Mouse (Mus musculus) megakaryocyte-erythroid progenitor cell, adult 5-6 weeks (primary cell): ENCODE measurements around the gene Olr1. TPM values are rescaled to one million over a fixed set of nuclear protein-coding genes. Genes with fewer than 3 reads are reported as not detected.

ENCODE experiments used
- total RNA-seq, 2 experiments: library from RNA; stranded (forward) in 1 of 2; stranded (reverse) in 1 of 2; fragments of 200-1000, 215-1000 nt in 1 of 2; fragments of >200 nt in 1 of 2; fragmentation: Nextera tagmentation in 1 of 2; gene quantifications; 2 replicates each; pipeline ENCODE4 v1.2.3; 2014 to 2017

The Olr1 gene
- total RNA-seq, 2 experiments from 2014 or later, result 4.9 TPM; not detected in 1

Other genes with a start within 250 kb of the Olr1 start
- 7.0 and 12.2 TPM in 2 replicates for gene Cd69, start 231.7 kb downstream of the Olr1 start, total RNA-seq (2014; fragmentation: Nextera tagmentation)
- gene Cd69, start 231.7 kb downstream of the Olr1 start, total RNA-seq (2017), result 57.7 and 71.1 TPM in 2 replicates
- not detected in 2 replicates for gene 4922502D21Rik, start 175.4 kb downstream of the Olr1 start, total RNA-seq (2014; fragmentation: Nextera tagmentation)
- gene 4922502D21Rik, start 175.4 kb downstream of the Olr1 start, total RNA-seq (2017), result not detected in 2 replicates
- gene Clec12a, start 164.5 kb downstream of the Olr1 start, total RNA-seq (2014; fragmentation: Nextera tagmentation), result 0.37 and 4.4 TPM in 2 replicates
- 3.4 and 6.6 TPM in 2 replicates for gene Clec12a, start 164.5 kb downstream of the Olr1 start, total RNA-seq (2017)
- gene Clec12b, start 121.3 kb downstream of the Olr1 start, total RNA-seq (2014; fragmentation: Nextera tagmentation), result not detected in 2 replicates
- gene Clec12b, start 121.3 kb downstream of the Olr1 start, total RNA-seq (2017), result not detected in 2 replicates
- 0.47 TPM in 1 of 2 replicates, not detected in the other for gene Clec1b, start 109.9 kb downstream of the Olr1 start, total RNA-seq (2014; fragmentation: Nextera tagmentation)
- gene Clec1b, start 109.9 kb downstream of the Olr1 start, total RNA-seq (2017), result 2.8 TPM in 1 of 2 replicates, not detected in the other
- not detected in 2 replicates for gene Clec9a, start 98.3 kb downstream of the Olr1 start, total RNA-seq (2014; fragmentation: Nextera tagmentation)
- gene Clec9a, start 98.3 kb downstream of the Olr1 start, total RNA-seq (2017), result 0.47 and 0.53 TPM in 2 replicates
- not detected in 2 replicates for gene Clec1a, start 55.2 kb downstream of the Olr1 start, total RNA-seq (2014; fragmentation: Nextera tagmentation)
- gene Clec1a, start 55.2 kb downstream of the Olr1 start, total RNA-seq (2017), result not detected in 2 replicates
- not detected in 2 replicates for gene Tmem52b, start 5.4 kb upstream of the Olr1 start, total RNA-seq (2014; fragmentation: Nextera tagmentation)
- gene Tmem52b, start 5.4 kb upstream of the Olr1 start, total RNA-seq (2017), result not detected in 2 replicates
- gene Gabarapl1, start 26.0 kb upstream of the Olr1 start, total RNA-seq (2014; fragmentation: Nextera tagmentation), result 43.0 and 58.9 TPM in 2 replicates
- gene Gabarapl1, start 26.0 kb upstream of the Olr1 start, total RNA-seq (2017), result 68.8 and 97.4 TPM in 2 replicates
- 0.30 and 1.1 TPM in 2 replicates for gene Klre1, start 70.7 kb upstream of the Olr1 start, total RNA-seq (2014; fragmentation: Nextera tagmentation)
- gene Klre1, start 70.7 kb upstream of the Olr1 start, total RNA-seq (2017), result 0.53 and 5.0 TPM in 2 replicates
- 2.0 TPM in 1 of 2 replicates, not detected in the other for gene Klrd1, start 84.6 kb upstream of the Olr1 start, total RNA-seq (2014; fragmentation: Nextera tagmentation)
- gene Klrd1, start 84.6 kb upstream of the Olr1 start, total RNA-seq (2017), result 7.4 and 28.4 TPM in 2 replicates
- gene Klrk1, start 116.7 kb upstream of the Olr1 start, total RNA-seq (2014; fragmentation: Nextera tagmentation), result 1.2 and 2.4 TPM in 2 replicates
- gene Klrk1, start 116.7 kb upstream of the Olr1 start, total RNA-seq (2017), result 1.3 and 18.7 TPM in 2 replicates
- not detected in 2 replicates for gene Klrc3, start 136.2 kb upstream of the Olr1 start, total RNA-seq (2014; fragmentation: Nextera tagmentation)
- gene Klrc3, start 136.2 kb upstream of the Olr1 start, total RNA-seq (2017), result 1.3 TPM in 1 of 2 replicates, not detected in the other
- 0.12 TPM in 1 of 2 replicates, not detected in the other for gene Klrc2, start 153.5 kb upstream of the Olr1 start, total RNA-seq (2014; fragmentation: Nextera tagmentation)
- gene Klrc2, start 153.5 kb upstream of the Olr1 start, total RNA-seq (2017), result 0.30 and 0.47 TPM in 2 replicates
- gene Klrc1, start 171.8 kb upstream of the Olr1 start, total RNA-seq (2014; fragmentation: Nextera tagmentation), result 1.8 TPM in 1 of 2 replicates, not detected in the other
- gene Klrc1, start 171.8 kb upstream of the Olr1 start, total RNA-seq (2017), result 26.3 TPM in 1 of 2 replicates, not detected in the other
- gene Klri1, start 210.0 kb upstream of the Olr1 start, total RNA-seq (2014; fragmentation: Nextera tagmentation), result 1.1 TPM in 1 of 2 replicates, not detected in the other
- gene Klri1, start 210.0 kb upstream of the Olr1 start, total RNA-seq (2017), result 4.0 TPM in 1 of 2 replicates, not detected in the other
- gene Klri2, start 233.3 kb upstream of the Olr1 start, total RNA-seq (2014; fragmentation: Nextera tagmentation), result 0.59 TPM in 1 of 2 replicates, not detected in the other
- 3.3 TPM in 1 of 2 replicates, not detected in the other for gene Klri2, start 233.3 kb upstream of the Olr1 start, total RNA-seq (2017)